Mouse (Mus musculus) CH12.LX (cell line): ENCODE results near the gene Zfp148. TPM values are rescaled to one million over a fixed set of nuclear protein-coding genes. Genes with fewer than 3 reads are reported as not detected.

ENCODE experiments used
- DNase-seq: peaks from one replicate; pipeline ENCODE4 v3.0.0-alpha.2; 2013; ENCODE audit errors: extremely low read depth
- H3K27ac ChIP-seq: 2 replicates; pipeline ENCODE4 v1.5.1; 2012; ENCODE audit warnings: low read depth, mild to moderate bottlenecking, control low read depth, moderate library complexity; ENCODE audit not compliant: insufficient read depth
- H3K27me3 ChIP-seq: replicated peaks from 2 replicates; pipeline ENCODE3; 2012; ENCODE audit warnings: inconsistent platforms
- H3K36me3 ChIP-seq, 2 experiments: replicated peaks in 1 of 2; 2 replicates each; pipeline versions ENCODE3 to v1.6.1; 2012; ENCODE audit warnings: inconsistent platforms in 1 of 2, low read length in 1 of 2, mild to moderate bottlenecking in 1 of 2, mixed read lengths in 1 of 2, moderate library complexity in 1 of 2; ENCODE audit not compliant: control insufficient read depth in 1 of 2, insufficient read depth in 1 of 2
- H3K4me1 ChIP-seq, 2 experiments: 2 replicates each; pipeline ENCODE4 v1.6.1; 2012; ENCODE audit warnings: inconsistent platforms in 1 of 2, moderate library complexity in 1 of 2; ENCODE audit not compliant: insufficient read depth in 2 of 2, control insufficient read depth in 1 of 2
- H3K4me2 ChIP-seq: 2 replicates; pipeline ENCODE4 v1.6.1; 2012; ENCODE audit warnings: low read depth, mild to moderate bottlenecking, control low read depth; ENCODE audit not compliant: poor library complexity, insufficient read depth, severe bottlenecking
- H3K4me3 ChIP-seq, 3 experiments: fragments of 150-350 bp in 1 of 3; sonication (generic) in 1 of 3; replicated peaks in 1 of 3; 2 replicates each; pipeline versions ENCODE3 to v1.5.1; 2011 to 2012; ENCODE audit warnings: low read depth in 2 of 3, low read length in 2 of 3, mild to moderate bottlenecking in 2 of 3, moderate library complexity in 2 of 3, control low read depth in 1 of 3, improper control_type of control experiment in 1 of 3, inconsistent platforms in 1 of 3, mixed read lengths in 1 of 3; ENCODE audit not compliant: poor library complexity in 1 of 3
- H3K79me2 ChIP-seq: replicated peaks from 2 replicates; pipeline ENCODE4 v1.6.1; 2012; ENCODE audit warnings: mild to moderate bottlenecking, moderate library complexity; ENCODE audit not compliant: control insufficient read depth, poor library complexity, insufficient read depth, severe bottlenecking; ENCODE audit errors: extremely low read depth
- H3K9ac ChIP-seq: 2 replicates; pipeline ENCODE4 v1.6.1; 2012; ENCODE audit warnings: low read depth, mild to moderate bottlenecking, control low read depth, moderate library complexity; ENCODE audit not compliant: insufficient read depth
- H3K9me3 ChIP-seq: replicated peaks from 2 replicates; pipeline ENCODE3; 2012; ENCODE audit warnings: low read length, inconsistent platforms, mixed read lengths
- BHLHE40 ChIP-seq: IDR thresholded peaks from 2 replicates; pipeline ENCODE4 v1.6.1; 2011; ENCODE audit warnings: mild to moderate bottlenecking, low read depth, low read length, improper control_type of control experiment
- CHD2 ChIP-seq: IDR thresholded peaks from 2 replicates; pipeline ENCODE4 v1.6.1; 2011; ENCODE audit warnings: low read length, improper control_type of control experiment
- ELF1 ChIP-seq: IDR thresholded peaks from 2 replicates; pipeline ENCODE4 v1.6.1; 2014; ENCODE audit warnings: low read depth, mild to moderate bottlenecking, inconsistent platforms, low read length, improper control_type of control experiment
- EP300 ChIP-seq: IDR thresholded peaks from 2 replicates; pipeline ENCODE4 v1.6.1; 2011; ENCODE audit warnings: low read length, improper control_type of control experiment
- IRF4 ChIP-seq: IDR thresholded peaks from 2 replicates; pipeline ENCODE4 v1.6.1; 2014; ENCODE audit warnings: low read depth, mild to moderate bottlenecking, inconsistent platforms, low read length, improper control_type of control experiment
- JUN ChIP-seq: IDR thresholded peaks from 2 replicates; pipeline ENCODE4 v1.6.1; 2011; ENCODE audit warnings: low read depth, mild to moderate bottlenecking, low read length, improper control_type of control experiment, moderate library complexity; ENCODE audit not compliant: insufficient read depth
- MAFK ChIP-seq: IDR thresholded peaks from 2 replicates; pipeline ENCODE4 v1.6.1; 2011; ENCODE audit warnings: low read length, improper control_type of control experiment; ENCODE audit not compliant: insufficient replicate concordance
- MAZ ChIP-seq: IDR thresholded peaks from 2 replicates; pipeline ENCODE4 v1.6.1; 2012; ENCODE audit warnings: low read depth, mild to moderate bottlenecking, inconsistent platforms, low read length, improper control_type of control experiment, moderate library complexity
- NELFE ChIP-seq: IDR thresholded peaks from 2 replicates; pipeline ENCODE4 v1.6.1; 2011; ENCODE audit warnings: low read depth, low read length, improper control_type of control experiment
- PAX5 ChIP-seq: IDR thresholded peaks from 2 replicates; pipeline ENCODE4 v1.6.1; 2012; ENCODE audit warnings: low read length, inconsistent platforms, mixed read lengths
- POLR2AphosphoS2 ChIP-seq: IDR thresholded peaks from 2 replicates; pipeline ENCODE4 v1.6.1; 2011; ENCODE audit warnings: low read depth, low read length, improper control_type of control experiment
- SMC3 ChIP-seq: IDR thresholded peaks from 2 replicates; pipeline ENCODE4 v1.6.1; 2011; ENCODE audit warnings: low read depth, low read length, improper control_type of control experiment
- USF1 ChIP-seq: IDR thresholded peaks from 2 replicates; pipeline ENCODE4 v1.6.1; 2014; ENCODE audit warnings: low read depth, mild to moderate bottlenecking, inconsistent platforms, low read length, improper control_type of control experiment
- USF2 ChIP-seq: conservative IDR thresholded peaks from 2 replicates; pipeline ENCODE4 v1.6.1; 2011; ENCODE audit warnings: low read depth, low read length, improper control_type of control experiment
- ZC3H11A ChIP-seq: IDR thresholded peaks from 2 replicates; pipeline ENCODE4 v1.6.1; 2012; ENCODE audit warnings: low read depth, mild to moderate bottlenecking, inconsistent platforms, low read length, improper control_type of control experiment
- ZKSCAN1 ChIP-seq: IDR thresholded peaks from 2 replicates; pipeline ENCODE4 v1.6.1; 2012; ENCODE audit warnings: low read depth, inconsistent platforms, low read length, improper control_type of control experiment, borderline replicate concordance
- dilution Hi-C: fragments of 300-500 bp; cut with MboI; formaldehyde crosslinking; loops from 2 replicates; pipeline ENCODE4 v1.14.3; 2020; ENCODE audit warnings: low sequenced_read_pairs; ENCODE audit not compliant: extremely low pct_unique_long_range_greater_than_20kb, extremely low pct_ligation_motif_present
- in situ Hi-C: fragments of 300-500 bp; cut with MboI; formaldehyde crosslinking; loops from 3 replicates; pipeline ENCODE4 v1.14.3; 2019; ENCODE audit warnings: low sequenced_read_pairs, low pct_ligation_motif_present, low pct_unique_long_range_greater_than_20kb, mixed read lengths
- polyA plus RNA-seq: library from polyadenylated mRNA; unstranded; fragments of >175 nt; gene quantifications from 2 replicates; pipeline ENCODE4 v1.2.1, GENCODE M21; 2012; ENCODE audit warnings: low read depth; ENCODE audit not compliant: insufficient read length
- total RNA-seq, 2 experiments: library from RNA; depleted of rRNA; stranded (reverse); fragments of 300-350 nt in 1 of 2; fragments of >200 nt in 1 of 2; gene quantifications; 2 replicates each; pipeline ENCODE4 v1.2.3; 2012 to 2014

Zfp148 gene
- total and polyA plus RNA-seq, 3 experiments: 19.5 to 36.6 (median 28.6) TPM

GRCm38 (mm10) chr16:33405487-33405886, 24.9 kb downstream of the Zfp148 start:
- DNase-seq: no peak
- dilution Hi-C loops (no loop called here), in situ Hi-C loops (no loop called here)
- no peak overlapping the region for H3K27ac ChIP-seq
- H3K9me3 ChIP-seq: peaks cover 3% of the 10 kb centered on the region
- peaks cover 73% of the 10 kb centered on the region for H3K79me2 ChIP-seq
- no peak overlapping the region for H3K4me3 ChIP-seq
- H3K4me2 ChIP-seq: no peak overlapping the region
- no peaks in the 10 kb centered on the region for H3K27me3 ChIP-seq
- TF ChIP-seq NELFE (no peak), ELF1 (no peak), CHD2 (no peak), USF1 (no peak), POLR2AphosphoS2 (no peak), JUN (no peak), MAFK (no peak), BHLHE40 (no peak), SMC3 (no peak), MAZ (no peak), ZKSCAN1 (no peak), ZC3H11A (no peak), IRF4 (no peak), USF2 (no peak)
- H3K36me3 ChIP-seq: peaks cover 0 to 36% of the 10 kb centered on the region in 2 experiments
- peaks cover 10 to 72% of the 10 kb centered on the region in 2 experiments for H3K4me1 ChIP-seq
- H3K9ac ChIP-seq: no peak overlapping the region

- Histone ChIP-seq H3K27me3 (no peaks in the 10 kb centered on the region), H3K36me3 (peaks cover 0 to 38% of the 10 kb centered on the region in 2 experiments), H3K4me2 (no peak overlapping the region), H3K79me2 (peaks cover 85% of the 10 kb centered on the region), H3K4me1 (peaks cover 7 to 78% of the 10 kb centered on the region in 2 experiments; a peak in 3 of 4 replicates), H3K4me3 (no peak overlapping the region), H3K9ac (no peak overlapping the region), H3K9me3 (peaks cover 3% of the 10 kb centered on the region), H3K27ac (no peak overlapping the region)
- dilution Hi-C loops: no loop called here
- no peak for DNase-seq
- TF ChIP-seq MAFK (no peak), EP300 (no peak), PAX5 (no peak), ZC3H11A (no peak)
- in situ Hi-C loops: no loop called here
Measured at GRCm38 (mm10) chr16:33410151-33410550, 29.5 kb downstream of the Zfp148 start.
